Mouse (Mus musculus) right cerebral cortex, postnatal 10 days (tissue): ENCODE results near the gene Lin7b.
A peak's percentile ranks its signal among the peaks of the same experiment; 100 is the strongest.
"Not testable (repeated sequence)": the region's sequence is repeated elsewhere in the genome, so short reads cannot be mapped to it uniquely, and the experiment has no call there.

Experiments
- DNase-seq, 2 experiments: peaks; one replicate each; pipeline ENCODE4 v3.0.0; 2021; ENCODE audit warnings: low spot score in 2 of 2

The Lin7b gene

GRCm38 (mm10) chr7:45370475-45371311, at the start of gene Lin7b:
Lin7b (minus strand) TSS chr7:45370583.
- DNase-seq, result peak; percentile 95 to 96

- no peak for DNase-seq
Observed at GRCm38 (mm10) chr7:45417962-45418492, 47.6 kb upstream of the Lin7b start.

GRCm38 (mm10) chr7:45415636-45416035, 45.3 kb upstream of the Lin7b start:
- peak in 1 of 2 experiments; percentile 36 for DNase-seq

GRCm38 (mm10) chr7:45414740-45415224, 44.4 kb upstream of the Lin7b start:
- no peak for DNase-seq

GRCm38 (mm10) chr7:45413864-45414739, 43.7 kb upstream of the Lin7b start:
- no peak for DNase-seq

GRCm38 (mm10) chr7:45413113-45413863, 42.9 kb upstream of the Lin7b start, which contains the start of gene Ntf5:
Ntf5 (plus strand) TSS chr7:45413695.
- DNase-seq, result no peak

- no peak for DNase-seq
Observed at GRCm38 (mm10) chr7:45412421-45412820, 42.0 kb upstream of the Lin7b start.

GRCm38 (mm10) chr7:45409497-45410163, 39.2 kb upstream of the Lin7b start:
- peak in 1 of 2 experiments; percentile 23 for DNase-seq

GRCm38 (mm10) chr7:45408949-45409348, 38.6 kb upstream of the Lin7b start:
- no peak for DNase-seq

GRCm38 (mm10) chr7:45408351-45408750, 38.0 kb upstream of the Lin7b start:
- no peak for DNase-seq

- no peak for DNase-seq
Observed at GRCm38 (mm10) chr7:45407836-45408235, 37.5 kb upstream of the Lin7b start.

GRCm38 (mm10) chr7:45406157-45407156, 36.1 kb upstream of the Lin7b start:
- DNase-seq, result no peak

GRCm38 (mm10) chr7:45405091-45406075, 35.0 kb upstream of the Lin7b start, which contains the start of gene Kcna7:
Kcna7 (plus strand) TSS chr7:45405653.
- DNase-seq, result peak in 1 of 2 experiments; percentile 77

GRCm38 (mm10) chr7:45403532-45404261, 33.3 kb upstream of the Lin7b start:
- peak in 1 of 2 experiments; percentile 52 for DNase-seq

- peak in 1 of 2 experiments; percentile 17 for DNase-seq
Observed at GRCm38 (mm10) chr7:45401521-45402085, 31.2 kb upstream of the Lin7b start.

GRCm38 (mm10) chr7:45396787-45397186, 26.4 kb upstream of the Lin7b start:
- DNase-seq, result no peak

GRCm38 (mm10) chr7:45396337-45396775, 26.0 kb upstream of the Lin7b start:
- DNase-seq, result not testable (repeated sequence)
